Mouse (Mus musculus) heart, postnatal 10 days (tissue): Measurements from ENCODE around the gene Btd. TPM values are rescaled to one million over a fixed set of nuclear protein-coding genes. Genes with fewer than 3 reads are reported as not detected.

Source experiments
- DNase-seq, 2 experiments: peaks; one replicate each; pipeline ENCODE4 v3.0.0; 2021
- intact Hi-C: fragments of 180-260 bp; cut with DNase I; formaldehyde crosslinking; loops from one replicate; pipeline ENCODE4 v1.15.1; 2025
- total RNA-seq, 2 experiments: library from RNA; stranded (reverse); gene quantifications; 2 replicates each; pipeline ENCODE4 v1.2.3; 2021

Gene Btd
- total RNA-seq, 2 experiments from 2014 or later: 14.5 to 15.0 TPM

- DNase-seq: no peak
- intact Hi-C loops: loop anchor here (2.0 kb wide), 1 partner anchor 41 kb away; no protein-coding TSS in a partner anchor
Observed at GRCm38 (mm10) chr14:31663376-31664099, 22.7 kb downstream of the Btd start.

DNA sequence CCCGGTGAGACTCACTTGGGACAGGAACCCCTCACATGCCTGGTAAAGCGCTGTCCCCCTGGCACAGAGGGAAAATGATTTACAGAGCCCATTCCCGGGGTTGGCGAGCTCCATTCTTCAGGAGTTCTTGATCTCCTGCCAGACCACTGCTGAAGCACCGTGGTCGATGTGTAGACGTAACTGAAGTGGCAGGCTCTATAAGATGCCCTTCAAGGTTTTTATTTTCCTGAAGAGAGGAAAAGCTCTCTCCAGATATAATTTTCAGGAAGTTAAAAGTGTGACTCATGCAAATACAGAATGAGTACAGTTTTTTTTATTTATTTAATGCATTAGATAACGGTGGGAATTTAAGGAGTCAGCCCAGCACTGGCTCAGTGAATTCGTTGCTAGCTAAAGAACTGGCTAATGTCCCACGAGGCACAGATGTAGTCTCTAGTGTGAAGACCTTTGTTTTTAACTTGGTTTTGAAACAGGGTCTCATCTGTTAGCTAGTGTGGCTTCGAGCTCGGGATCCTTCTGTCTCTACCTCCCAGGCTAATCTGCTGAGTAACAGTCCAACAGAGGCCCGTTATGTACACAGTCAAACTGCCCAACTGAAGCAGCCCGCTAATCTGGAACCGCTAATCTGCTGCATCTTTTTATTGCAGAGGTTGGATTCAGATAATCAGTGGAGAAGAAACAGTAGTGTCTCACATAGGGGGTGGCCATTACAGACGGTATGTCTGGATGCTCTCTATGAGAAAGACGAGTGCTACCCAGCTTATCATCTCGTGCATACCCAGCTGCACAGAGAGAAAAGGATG lies 23.5 kb downstream of the Btd start:
- intact Hi-C loops: no loop called here
- no peak for DNase-seq

DNA sequence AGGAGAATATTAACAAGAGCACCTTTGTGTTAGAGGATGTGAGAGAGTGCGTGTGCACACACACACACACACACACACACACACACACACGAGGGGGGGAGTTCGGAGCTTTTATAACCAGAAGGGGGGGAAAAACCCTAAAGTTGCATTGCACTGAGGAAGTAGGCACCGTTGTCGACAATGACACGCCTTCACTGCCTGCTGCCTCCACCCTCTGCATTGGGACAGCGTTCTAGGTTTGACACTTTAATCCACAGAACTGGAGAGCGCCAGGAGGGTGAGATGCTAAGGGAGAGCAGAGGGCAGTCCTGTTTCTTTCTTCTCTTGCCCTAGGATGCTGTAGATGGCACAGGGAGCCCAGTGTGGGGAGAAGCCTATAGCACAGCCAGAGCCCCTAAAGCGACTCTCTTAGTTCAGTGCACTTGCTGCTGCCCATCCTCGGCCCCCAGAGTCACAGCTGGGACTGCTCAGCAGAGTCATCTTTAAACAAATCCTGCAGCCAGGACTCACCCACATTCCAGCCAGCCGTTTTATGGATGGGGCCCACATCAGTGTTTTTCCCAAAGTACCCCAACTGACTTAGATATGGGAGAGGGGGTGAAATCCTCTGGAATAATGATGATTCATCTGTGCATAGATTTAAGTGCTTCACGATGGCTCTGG lies 24.2 kb downstream of the Btd start:
- no peak for DNase-seq
- intact Hi-C loops: no loop called here

- intact Hi-C loops: no loop called here
- DNase-seq: no peak
Observed at GRCm38 (mm10) chr14:31665566-31665940, 24.7 kb downstream of the Btd start.

GRCm38 (mm10) chr14:31666931-31667705 lies 26.3 kb downstream of the Btd start:
- intact Hi-C loops: no loop called here
- DNase-seq: no peak

DNA sequence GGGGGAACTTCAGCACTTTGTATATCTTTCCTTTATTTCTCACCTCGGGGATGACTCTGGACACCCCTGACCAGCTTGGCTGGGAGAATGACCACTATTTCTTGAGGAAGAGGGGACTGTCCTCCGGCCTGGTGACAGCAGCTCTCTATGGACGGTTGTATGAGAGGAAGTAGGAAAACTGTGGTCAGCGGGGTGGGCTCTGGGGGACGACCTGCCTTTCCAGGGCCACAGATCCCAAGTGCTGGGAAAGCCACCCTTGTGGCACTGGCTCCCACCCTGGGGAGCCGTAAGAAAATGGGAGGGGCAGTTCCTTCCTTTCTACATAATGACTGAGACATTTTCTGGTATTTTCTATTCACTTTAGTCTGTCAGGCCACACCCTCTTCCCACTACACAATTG lies 26.9 kb downstream of the Btd start:
- DNase-seq: no peak
- intact Hi-C loops: no loop called here

- no peak for DNase-seq
- intact Hi-C loops: no loop called here
Observed at GRCm38 (mm10) chr14:31668326-31668725, 27.5 kb downstream of the Btd start.

- intact Hi-C loops: no loop called here
Observed at GRCm38 (mm10) chr14:31669161-31669611, 28.4 kb downstream of the Btd start.

GRCm38 (mm10) chr14:31669642-31670490 lies 29.0 kb downstream of the Btd start:
- peak; percentile 77 to 78 for DNase-seq

More at GRCm38 (mm10) chr14:31669161-31669611, 28.4 kb downstream of the Btd start:
- DNase-seq: peak; percentile 85

GRCm38 (mm10) chr14:31671635-31672320 lies 30.9 kb downstream of the Btd start:
- intact Hi-C loops: no loop called here
- DNase-seq: no peak

More at GRCm38 (mm10) chr14:31669642-31670490, 29.0 kb downstream of the Btd start:
- intact Hi-C loops: no loop called here

DNA sequence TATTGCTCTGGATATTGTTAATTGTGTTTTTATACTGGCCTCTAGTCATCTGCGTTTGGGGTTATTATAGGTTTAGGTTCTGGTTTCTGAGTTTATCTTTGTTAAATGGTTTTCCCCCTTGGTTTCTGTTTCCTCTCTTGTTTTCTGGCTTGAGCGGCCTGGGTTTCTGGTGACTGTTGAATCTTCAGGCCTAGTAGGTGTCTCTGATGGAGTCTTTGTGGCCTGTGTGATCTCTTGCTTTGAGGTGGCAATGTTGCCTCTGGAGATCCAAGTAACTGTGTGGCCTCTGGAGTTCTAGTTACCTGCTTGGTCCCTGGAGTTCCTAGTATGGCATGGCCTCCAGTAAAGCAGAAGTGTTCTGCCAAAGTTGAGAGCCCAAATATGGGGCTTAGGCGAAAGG lies 39.8 kb downstream of the Btd start:
- no peak for DNase-seq
- intact Hi-C loops: no loop called here

DNA sequence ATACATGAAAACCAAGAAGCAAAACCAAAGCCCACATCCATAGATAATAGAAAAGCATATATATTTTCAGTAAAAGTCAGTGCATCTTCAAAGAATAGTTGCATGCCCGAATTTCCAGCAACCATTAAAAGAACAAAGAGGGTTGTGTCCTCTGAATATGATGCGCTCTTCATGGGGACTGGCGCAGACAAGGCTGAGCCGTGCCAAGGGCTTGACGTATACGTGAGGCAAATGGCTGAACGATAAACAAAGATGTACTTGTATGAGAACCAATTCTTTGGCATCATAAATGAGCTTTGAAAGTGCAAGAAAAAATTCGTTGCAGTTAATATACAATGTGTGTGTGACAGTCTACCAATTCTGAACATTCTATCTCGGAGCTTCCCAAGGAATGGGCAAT lies 40.5 kb downstream of the Btd start:
- DNase-seq: no peak
- intact Hi-C loops: no loop called here

DNA sequence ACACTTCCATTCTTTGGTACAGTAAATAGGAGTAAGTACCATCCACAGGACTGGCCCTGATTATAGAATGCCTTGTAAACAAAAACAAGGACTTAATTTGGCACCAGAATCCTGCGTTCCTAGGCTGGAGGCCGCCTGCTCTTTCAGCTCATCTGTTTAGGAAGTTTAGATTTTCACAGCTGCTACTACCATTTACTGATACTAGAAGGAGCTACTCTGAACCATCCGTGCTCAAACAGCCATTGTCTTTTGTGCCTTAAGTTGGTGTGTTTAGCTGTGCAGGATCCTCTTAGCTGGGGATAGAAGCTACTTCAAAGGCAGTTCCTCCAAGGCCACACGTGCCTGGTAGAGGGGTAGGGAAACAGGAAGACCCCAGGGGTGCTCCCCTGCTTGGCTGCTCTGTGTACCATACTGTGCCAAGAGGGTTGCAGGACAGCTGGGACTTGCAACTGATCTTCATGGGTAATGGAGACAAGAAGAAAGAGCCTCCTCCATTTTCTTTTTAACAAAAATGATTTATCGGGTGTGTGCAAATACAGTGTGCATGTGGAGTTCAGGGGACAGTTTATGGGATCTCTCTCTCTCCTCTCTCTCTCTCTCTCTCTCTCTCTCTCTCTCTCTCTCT lies 41.2 kb downstream of the Btd start:
- intact Hi-C loops: no loop called here
- no peak for DNase-seq

- no peak for DNase-seq
- intact Hi-C loops: no loop called here
Observed at GRCm38 (mm10) chr14:31683610-31684009, 42.8 kb downstream of the Btd start.

DNA sequence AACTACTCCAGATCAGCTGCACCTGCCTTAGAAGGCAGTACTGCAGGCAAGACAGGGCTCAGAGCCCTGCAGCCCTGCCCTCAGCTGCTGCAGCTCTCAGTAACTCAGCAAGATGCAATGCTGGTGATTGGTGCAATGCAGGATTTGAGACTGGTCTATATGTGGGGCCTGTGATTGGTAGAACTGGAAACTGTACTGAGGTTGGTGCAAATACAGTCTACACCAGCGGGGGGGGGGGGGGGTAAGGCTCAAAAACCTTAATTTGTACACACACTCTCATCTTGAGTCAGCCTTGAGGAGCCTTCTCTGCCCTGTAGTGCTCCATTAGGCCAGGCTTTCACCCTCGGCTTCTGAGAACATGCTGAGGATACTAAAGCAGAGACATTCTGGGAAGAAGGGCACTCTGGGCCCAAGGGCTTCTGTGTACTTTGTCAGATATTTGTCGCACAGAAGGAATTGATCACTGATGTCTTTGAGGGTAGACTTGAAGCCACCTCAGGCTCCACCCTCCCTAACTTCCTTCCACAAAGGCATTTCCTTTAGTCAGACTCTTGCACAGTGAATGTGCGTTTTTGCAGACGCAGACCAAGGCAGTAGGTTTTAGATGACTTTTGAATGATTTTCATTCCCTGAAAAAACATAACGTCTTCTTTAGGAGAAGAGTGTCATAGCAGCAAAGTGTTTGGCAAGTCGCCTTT lies 43.7 kb downstream of the Btd start:
- no peak for DNase-seq
- intact Hi-C loops: no loop called here

- DNase-seq: no peak
- intact Hi-C loops: no loop called here
Observed at GRCm38 (mm10) chr14:31685680-31686079, 44.9 kb downstream of the Btd start.

GRCm38 (mm10) chr14:31686231-31686630 lies 45.4 kb downstream of the Btd start:
- intact Hi-C loops: no loop called here
- DNase-seq: no peak

GRCm38 (mm10) chr14:31692536-31692935 lies 51.7 kb downstream of the Btd start:
- DNase-seq: no peak
- intact Hi-C loops: no loop called here
